Mouse (Mus musculus): ENCODE measurements around the gene Gm10322. TPM values are rescaled to one million over a fixed set of nuclear protein-coding genes. Genes with fewer than 3 reads are reported as not detected.

The Gm10322 gene
- polyA plus RNA-seq, 1 experiment from 2014 or later, result not detected

GRCm38 (mm10) chr10:59603843-59604242 is 12.0 kb upstream of the Gm10322 start:
- Histone ChIP-seq H3K4me2 (ENCODE audit: low read depth, low read length) (no peak overlapping the region), H3K9me3 (replicated peaks; ENCODE audit: control insufficient read depth, low read length) (no peaks in the 10 kb centered on the region), H3K4me3 (ENCODE audit: low read depth, low read length) (no peak overlapping the region), H3K27me3 (ENCODE audit: control insufficient read depth, insufficient read depth, low read length) (no peaks in the 10 kb centered on the region), H3K27ac (replicated peaks; ENCODE audit: low read depth, low read length) (no peak overlapping the region), H3K36me3 (replicated peaks; ENCODE audit: control insufficient read depth, insufficient read depth, low read depth, low read length) (no peaks in the 10 kb centered on the region), H3K9ac (replicated peaks; ENCODE audit: low read length) (no peak overlapping the region), H3K4me1 (ENCODE audit: control insufficient read depth, insufficient read depth, low read length) (no peaks in the 10 kb centered on the region)
- ATAC-seq (replicated peaks; ENCODE audit: insufficient number of reproducible peaks, low FRiP score, low TSS enrichment, low read depth) (no peak), DNase-seq (ENCODE audit: low spot score) (no peak)
- WGBS, result 55% methylated on average over 5 of the region's 5 CpGs

GRCm38 (mm10) chr10:59604879-59605464 is 10.9 kb upstream of the Gm10322 start:
- ATAC-seq (replicated peaks; ENCODE audit: insufficient number of reproducible peaks, low FRiP score, low TSS enrichment, low read depth), result no peak
- no peak overlapping the region for H3K27ac ChIP-seq (replicated peaks; ENCODE audit: low read depth, low read length)
- H3K36me3 ChIP-seq (replicated peaks; ENCODE audit: control insufficient read depth, insufficient read depth, low read depth, low read length), result no peaks in the 10 kb centered on the region
- H3K4me1 ChIP-seq (ENCODE audit: control insufficient read depth, insufficient read depth, low read length), result no peaks in the 10 kb centered on the region
- no peaks in the 10 kb centered on the region for H3K27me3 ChIP-seq (ENCODE audit: control insufficient read depth, insufficient read depth, low read length)
- no peak overlapping the region for H3K4me3 ChIP-seq (ENCODE audit: low read depth, low read length)
- no peak for DNase-seq (ENCODE audit: low spot score)
- WGBS, result 81% methylated on average over 11 of the region's 11 CpGs
- no peaks in the 10 kb centered on the region for H3K9me3 ChIP-seq (replicated peaks; ENCODE audit: control insufficient read depth, low read length)
- H3K9ac ChIP-seq (replicated peaks; ENCODE audit: low read length), result no peak overlapping the region
- H3K4me2 ChIP-seq (ENCODE audit: low read depth, low read length), result no peak overlapping the region

GRCm38 (mm10) chr10:59613276-59613675 is 2.6 kb upstream of the Gm10322 start:
- 76% methylated on average over 5 of the region's 5 CpGs for WGBS
- no peaks in the 10 kb centered on the region for H3K4me1 ChIP-seq (ENCODE audit: control insufficient read depth, insufficient read depth, low read length)
- no peak overlapping the region for H3K4me3 ChIP-seq (ENCODE audit: low read depth, low read length)
- no peaks in the 10 kb centered on the region for H3K36me3 ChIP-seq (replicated peaks; ENCODE audit: control insufficient read depth, insufficient read depth, low read depth, low read length)
- H3K9me3 ChIP-seq (replicated peaks; ENCODE audit: control insufficient read depth, low read length), result no peaks in the 10 kb centered on the region
- no peaks in the 10 kb centered on the region for H3K27me3 ChIP-seq (ENCODE audit: control insufficient read depth, insufficient read depth, low read length)
- ATAC-seq (replicated peaks; ENCODE audit: insufficient number of reproducible peaks, low FRiP score, low TSS enrichment, low read depth), result no peak
- H3K4me2 ChIP-seq (ENCODE audit: low read depth, low read length), result no peak overlapping the region
- no peak overlapping the region for H3K27ac ChIP-seq (replicated peaks; ENCODE audit: low read depth, low read length)
- no peak overlapping the region for H3K9ac ChIP-seq (replicated peaks; ENCODE audit: low read length)
- no peak for DNase-seq (ENCODE audit: low spot score)

- Histone ChIP-seq H3K27ac (replicated peaks; ENCODE audit: low read depth, low read length) (no peak overlapping the region), H3K4me3 (ENCODE audit: low read depth, low read length) (no peak overlapping the region), H3K27me3 (ENCODE audit: control insufficient read depth, insufficient read depth, low read length) (no peaks in the 10 kb centered on the region), H3K9ac (replicated peaks; ENCODE audit: low read length) (no peak overlapping the region), H3K36me3 (replicated peaks; ENCODE audit: control insufficient read depth, insufficient read depth, low read depth, low read length) (no peaks in the 10 kb centered on the region), H3K9me3 (replicated peaks; ENCODE audit: control insufficient read depth, low read length) (no peaks in the 10 kb centered on the region), H3K4me2 (ENCODE audit: low read depth, low read length) (no peak overlapping the region), H3K4me1 (ENCODE audit: control insufficient read depth, insufficient read depth, low read length) (no peaks in the 10 kb centered on the region)
- no peak for ATAC-seq (replicated peaks; ENCODE audit: insufficient number of reproducible peaks, low FRiP score, low TSS enrichment, low read depth)
- WGBS, result 77% methylated on average over 5 of the region's 5 CpGs
- no peak for DNase-seq (ENCODE audit: low spot score)
These were observed 1.7 kb upstream of the Gm10322 start for GRCm38 (mm10) chr10:59614141-59614540.

GRCm38 (mm10) chr10:59615411-59615810 is 452 bp upstream of the Gm10322 start:
- Histone ChIP-seq H3K4me3 (ENCODE audit: low read depth, low read length) (peak overlapping the region; percentile 92), H3K4me2 (ENCODE audit: low read depth, low read length) (peak overlapping the region; percentile 81), H3K27ac (replicated peaks; ENCODE audit: low read depth, low read length) (no peak overlapping the region), H3K27me3 (ENCODE audit: control insufficient read depth, insufficient read depth, low read length) (no peaks in the 10 kb centered on the region), H3K36me3 (replicated peaks; ENCODE audit: control insufficient read depth, insufficient read depth, low read depth, low read length) (no peaks in the 10 kb centered on the region), H3K9me3 (replicated peaks; ENCODE audit: control insufficient read depth, low read length) (no peaks in the 10 kb centered on the region), H3K4me1 (ENCODE audit: control insufficient read depth, insufficient read depth, low read length) (no peaks in the 10 kb centered on the region), H3K9ac (replicated peaks; ENCODE audit: low read length) (peak overlapping the region; percentile 92)
- WGBS, result 29% methylated on average over 5 of the region's 5 CpGs
- no peak for ATAC-seq (replicated peaks; ENCODE audit: insufficient number of reproducible peaks, low FRiP score, low TSS enrichment, low read depth)
- no peak for DNase-seq (ENCODE audit: low spot score)

- DNase-seq (ENCODE audit: low spot score) (peak; percentile 97), ATAC-seq (replicated peaks; ENCODE audit: insufficient number of reproducible peaks, low FRiP score, low TSS enrichment, low read depth) (peak; percentile 100)
- peak within 1 kb of the TSS; percentile 92 for H3K9ac ChIP-seq (replicated peaks; ENCODE audit: low read length)
- H3K9me3 ChIP-seq (replicated peaks; ENCODE audit: control insufficient read depth, low read length), result no peaks in the 10 kb centered on the region
- no peak within 1 kb of the TSS; the same call in 1 of the 2 replicates for H3K27ac ChIP-seq (replicated peaks; ENCODE audit: low read depth, low read length)
- H3K4me1 ChIP-seq (ENCODE audit: control insufficient read depth, insufficient read depth, low read length), result no peaks in the 10 kb centered on the region
- whole genome bisulfite sequencing, result under 1% methylated on average over 29 of the region's 36 CpGs
- H3K36me3 ChIP-seq (replicated peaks; ENCODE audit: control insufficient read depth, insufficient read depth, low read depth, low read length), result no peaks in the 10 kb centered on the region
- H3K4me2 ChIP-seq (ENCODE audit: low read depth, low read length), result peak within 1 kb of the TSS; percentile 81
- peak within 1 kb of the TSS; percentile 92 for H3K4me3 ChIP-seq (ENCODE audit: low read depth, low read length)
- H3K27me3 ChIP-seq (ENCODE audit: control insufficient read depth, insufficient read depth, low read length), result no peaks in the 10 kb centered on the region
These were observed 659 bp downstream of the Gm10322 start, which contains the start of gene Mcu for GRCm38 (mm10) chr10:59616522-59616921. Gene Mcu, minus strand, starts transcription at chr10:59616692.

- no peaks in the 10 kb centered on the region for H3K4me1 ChIP-seq (ENCODE audit: control insufficient read depth, insufficient read depth, low read length)
- no peaks in the 10 kb centered on the region for H3K36me3 ChIP-seq (replicated peaks; ENCODE audit: control insufficient read depth, insufficient read depth, low read depth, low read length)
- H3K9ac ChIP-seq (replicated peaks; ENCODE audit: low read length), result no peak overlapping the region
- DNase-seq (ENCODE audit: low spot score) (no peak), ATAC-seq (replicated peaks; ENCODE audit: insufficient number of reproducible peaks, low FRiP score, low TSS enrichment, low read depth) (no peak)
- H3K9me3 ChIP-seq (replicated peaks; ENCODE audit: control insufficient read depth, low read length), result no peaks in the 10 kb centered on the region
- no peak overlapping the region for H3K4me3 ChIP-seq (ENCODE audit: low read depth, low read length)
- H3K4me2 ChIP-seq (ENCODE audit: low read depth, low read length), result no peak overlapping the region
- no peak overlapping the region for H3K27ac ChIP-seq (replicated peaks; ENCODE audit: low read depth, low read length)
- H3K27me3 ChIP-seq (ENCODE audit: control insufficient read depth, insufficient read depth, low read length), result no peaks in the 10 kb centered on the region
- WGBS, result 89% methylated on average over 7 of the region's 7 CpGs
These were observed 1.9 kb downstream of the Gm10322 start for GRCm38 (mm10) chr10:59617776-59618175.

- no peak overlapping the region for H3K27ac ChIP-seq (replicated peaks; ENCODE audit: low read depth, low read length)
- H3K4me3 ChIP-seq (ENCODE audit: low read depth, low read length), result no peak overlapping the region
- no peaks in the 10 kb centered on the region for H3K27me3 ChIP-seq (ENCODE audit: control insufficient read depth, insufficient read depth, low read length)
- no peak for ATAC-seq (replicated peaks; ENCODE audit: insufficient number of reproducible peaks, low FRiP score, low TSS enrichment, low read depth)
- H3K36me3 ChIP-seq (replicated peaks; ENCODE audit: control insufficient read depth, insufficient read depth, low read depth, low read length), result no peaks in the 10 kb centered on the region
- WGBS, result 81% methylated on average over 10 of the region's 10 CpGs
- H3K4me2 ChIP-seq (ENCODE audit: low read depth, low read length), result no peak overlapping the region
- H3K9me3 ChIP-seq (replicated peaks; ENCODE audit: control insufficient read depth, low read length), result no peaks in the 10 kb centered on the region
- no peak overlapping the region for H3K9ac ChIP-seq (replicated peaks; ENCODE audit: low read length)
- no peak for DNase-seq (ENCODE audit: low spot score)
- H3K4me1 ChIP-seq (ENCODE audit: control insufficient read depth, insufficient read depth, low read length), result no peaks in the 10 kb centered on the region
These were observed 5.5 kb downstream of the Gm10322 start for GRCm38 (mm10) chr10:59621355-59621754.

All from embryonic facial prominence, embryonic 11.5 days (tissue).